Mouse (Mus musculus) heart, postnatal 14 days (tissue): ENCODE results near the gene Kctd8. TPM values are rescaled to one million over a fixed set of nuclear protein-coding genes. Genes with fewer than 3 reads are reported as not detected.
"Not testable (repeated sequence)": the region's sequence is repeated elsewhere in the genome, so short reads cannot be mapped to it uniquely, and the experiment has no call there.

Experiments used
- DNase-seq, 2 experiments: peaks; one replicate each; pipeline ENCODE4 v3.0.0; 2021 to 2022
- intact Hi-C: fragments of 180-260 bp; cut with DNase I; formaldehyde crosslinking; loops from one replicate; pipeline ENCODE4 v1.15.1; 2025
- long read RNA-seq, 2 experiments: library from polyadenylated mRNA; stranded (forward); transcript quantifications; one replicate each; pipeline ENCODE4 v2.0.0; 2021
- total RNA-seq, 2 experiments: library from RNA; stranded (reverse); gene quantifications; 2 replicates each; pipeline ENCODE4 v1.2.3; 2021

Kctd8 gene
- under 1 TPM; 0.33 to 0.44 TPM for total RNA-seq
- long read RNA-seq, experiment 1, partial matches to known transcripts: 0 of 2 reads
- long read RNA-seq, experiment 1, other reads (novel, unspliced or antisense): 0 of 2 reads
- long read RNA-seq, experiment 2: 0 reads

DNA sequence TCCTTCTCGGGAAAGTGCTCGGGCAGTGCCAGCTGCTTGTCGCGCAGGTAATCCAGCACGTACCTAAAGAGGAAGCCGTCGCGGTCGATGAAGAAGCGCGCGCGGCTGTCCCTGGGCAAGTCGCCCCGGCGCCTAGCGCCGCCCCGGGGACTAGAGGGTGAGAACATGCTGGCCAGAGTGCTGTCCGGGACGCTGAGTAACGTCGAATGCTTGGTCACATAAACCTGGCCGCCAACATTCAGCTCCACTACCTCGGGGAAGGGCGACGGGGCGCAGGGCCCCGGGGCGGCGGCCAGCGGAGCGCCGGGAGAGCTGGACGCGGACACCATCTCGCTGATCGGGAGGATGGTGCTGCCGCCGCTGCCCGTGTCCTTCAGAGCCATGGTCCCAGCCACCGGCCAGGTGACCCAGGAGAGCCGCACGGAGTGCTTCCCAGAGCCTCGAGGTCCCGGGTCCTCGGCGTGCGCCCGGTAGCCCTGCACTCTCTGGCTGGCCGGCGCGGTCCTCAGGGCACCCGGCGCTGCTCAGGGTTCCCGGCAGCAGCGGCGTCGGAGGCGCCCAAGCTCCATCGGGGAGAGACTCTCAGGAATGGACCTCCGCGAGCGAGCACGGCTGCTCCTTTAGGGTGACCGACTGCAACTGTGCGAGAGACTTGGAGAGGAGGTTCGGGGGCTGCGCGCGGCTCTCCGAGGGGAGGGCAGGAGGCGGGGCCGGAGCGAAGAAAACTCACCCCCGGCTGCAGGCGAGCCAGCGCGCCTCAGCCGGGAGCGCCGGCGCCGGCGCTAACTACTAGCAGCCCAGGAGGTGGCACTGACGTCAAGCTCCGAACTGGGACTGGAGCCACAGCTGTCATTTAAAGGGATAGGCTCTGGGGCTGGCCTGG, at the start of gene Kctd8:
Gene Kctd8, minus strand, starts transcription at position 761 of the 883 bp plus-strand sequence.
- intact Hi-C loops: loop anchor here (2.0 kb wide), 1 partner anchor 180 kb away; no protein-coding TSS in a partner anchor
- peak; percentile 36 to 63 for DNase-seq

GRCm38 (mm10) chr5:69379072-69379471, 37.6 kb upstream of the Kctd8 start:
- DNase-seq: no peak
- intact Hi-C loops: no loop called here

DNA sequence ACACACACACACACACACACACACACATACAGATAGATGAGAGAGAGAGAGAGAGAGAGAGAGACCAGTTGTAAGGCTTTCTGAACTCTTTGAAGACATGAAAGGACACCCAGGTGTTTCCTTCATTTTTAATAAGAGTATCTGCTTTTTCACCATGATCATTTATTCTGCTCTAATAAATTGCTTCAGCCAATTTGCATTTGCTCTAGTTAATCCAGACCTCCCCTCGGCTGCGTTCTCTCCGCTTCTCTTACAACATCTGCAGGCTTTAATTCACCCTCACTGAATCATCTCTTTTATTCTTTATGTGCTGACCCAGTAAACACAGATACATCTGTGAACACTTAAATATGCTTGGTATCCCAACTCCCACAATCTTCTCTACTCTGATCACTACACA, 9.1 kb upstream of the Kctd8 start:
- DNase-seq: no peak
- intact Hi-C loops: no loop called here

DNA sequence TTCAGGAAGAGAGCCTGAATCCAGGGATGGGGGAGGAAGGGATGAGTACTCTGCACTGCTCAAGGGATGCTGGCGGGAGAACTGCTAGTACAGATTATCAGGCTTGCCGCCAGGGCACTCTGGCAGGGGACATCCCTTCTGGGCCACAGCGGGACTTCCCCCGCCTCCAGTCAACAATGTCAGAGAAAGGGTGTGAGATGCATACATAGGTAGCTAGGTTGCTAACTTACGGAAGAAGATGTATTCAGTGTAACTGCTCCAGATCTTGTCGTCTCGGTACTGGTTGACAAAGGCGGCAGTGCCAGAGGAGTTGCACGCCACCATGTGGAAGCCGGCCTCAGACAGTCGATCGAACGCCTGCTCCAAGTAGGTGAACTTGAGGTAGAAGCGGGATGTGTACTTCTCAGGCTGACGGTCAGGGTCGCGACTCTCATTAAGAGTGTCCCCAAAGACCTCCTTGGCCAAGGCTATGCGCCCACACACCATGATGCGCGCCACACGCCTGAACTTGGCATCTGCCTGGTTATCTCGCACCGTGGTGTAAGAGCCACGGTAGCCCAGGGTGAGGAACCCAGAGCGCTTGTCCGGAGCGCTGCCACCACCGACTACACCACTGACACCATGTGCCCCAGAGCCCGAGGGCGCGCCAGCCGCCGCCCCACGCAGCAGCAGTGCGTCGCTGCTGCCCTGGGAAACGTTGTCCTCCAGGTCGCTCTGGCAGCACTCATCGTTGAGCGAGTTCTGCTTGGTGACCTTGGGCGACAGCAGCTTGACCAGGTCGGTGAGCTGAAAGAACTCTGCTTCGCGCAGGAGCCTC, 1.2 kb downstream of the Kctd8 start:
- peak; percentile 10 to 14 for DNase-seq

GRCm38 (mm10) chr5:69339623-69339970, 1.9 kb downstream of the Kctd8 start:
- DNase-seq: no peak
- intact Hi-C loops: no loop called here

More for the DNA sequence above, 1.2 kb downstream of the Kctd8 start:
- intact Hi-C loops: loop anchor here (2.0 kb wide), 1 partner anchor 180 kb away; no protein-coding TSS in a partner anchor

DNA sequence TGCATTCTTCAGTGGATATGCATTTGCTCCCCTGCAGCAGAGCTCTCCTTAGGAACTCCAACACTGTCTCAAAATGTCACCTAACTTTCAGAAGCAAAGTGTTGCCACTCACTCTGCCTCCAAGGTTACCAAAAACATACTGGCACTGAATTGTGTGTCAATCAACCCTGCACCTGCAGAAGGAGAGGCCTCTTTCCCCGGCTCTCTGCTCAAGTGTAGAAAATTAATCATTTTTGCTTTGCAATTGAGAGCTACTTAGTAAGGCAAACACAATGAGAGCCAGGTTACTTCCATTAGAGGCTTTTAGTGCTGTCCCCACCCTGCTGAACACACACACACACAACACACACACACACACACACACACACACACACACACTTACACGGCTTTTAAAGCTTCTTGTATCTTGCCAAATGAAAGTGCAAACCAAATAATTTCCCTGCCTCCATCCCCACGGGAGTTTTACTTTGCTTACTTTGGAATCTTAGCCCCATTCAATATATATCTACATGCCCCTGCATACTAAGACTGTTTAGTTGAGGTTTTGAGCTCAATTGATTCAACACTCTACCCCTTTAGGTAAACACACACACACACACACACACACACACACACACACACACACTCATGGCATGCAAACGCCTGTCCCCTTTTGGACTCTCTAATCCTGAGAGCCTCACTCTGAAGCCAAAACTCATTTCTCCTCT, 2.4 kb downstream of the Kctd8 start:
- intact Hi-C loops: no loop called here
- no peak for DNase-seq

DNA sequence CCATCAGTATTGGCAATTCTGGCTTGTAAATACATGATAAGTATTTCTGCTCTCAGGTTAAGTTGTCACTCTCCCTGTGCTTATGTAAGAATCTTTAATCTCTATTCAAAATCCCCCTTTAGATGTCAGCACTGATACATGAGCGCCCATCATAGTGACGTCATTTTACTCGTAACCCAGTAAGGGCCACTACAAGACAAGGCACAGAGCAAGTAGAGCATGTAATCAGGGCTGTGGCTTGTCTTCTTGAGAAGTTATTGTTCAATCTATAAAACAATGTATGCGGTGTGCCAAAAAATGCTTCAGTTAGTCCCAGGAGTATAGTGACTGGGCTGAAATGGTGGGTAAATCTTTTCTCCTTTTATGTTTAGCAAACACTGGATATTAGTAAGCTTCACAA, 13.9 kb downstream of the Kctd8 start:
- no peak for DNase-seq
- intact Hi-C loops: no loop called here

GRCm38 (mm10) chr5:69324566-69325230, 16.8 kb downstream of the Kctd8 start:
- DNase-seq: no peak
- intact Hi-C loops: no loop called here

- no peak for DNase-seq
- intact Hi-C loops: no loop called here
Measured at GRCm38 (mm10) chr5:69312611-69313010, 28.9 kb downstream of the Kctd8 start.

- no peak for DNase-seq
- intact Hi-C loops: no loop called here
Measured at GRCm38 (mm10) chr5:69301665-69302064, 39.8 kb downstream of the Kctd8 start.

GRCm38 (mm10) chr5:69292353-69292752, 49.1 kb downstream of the Kctd8 start:
- intact Hi-C loops: no loop called here
- DNase-seq: no peak

GRCm38 (mm10) chr5:69284359-69284758, 57.1 kb downstream of the Kctd8 start:
- intact Hi-C loops: no loop called here
- no peak for DNase-seq

- no peak for DNase-seq
- intact Hi-C loops: no loop called here
Measured at GRCm38 (mm10) chr5:69252366-69252765, 89.1 kb downstream of the Kctd8 start.

- intact Hi-C loops: no loop called here
- DNase-seq: no peak
Measured at GRCm38 (mm10) chr5:69241931-69242330, 99.5 kb downstream of the Kctd8 start.

GRCm38 (mm10) chr5:69233560-69233959, 107.9 kb downstream of the Kctd8 start:
- intact Hi-C loops: no loop called here

DNA sequence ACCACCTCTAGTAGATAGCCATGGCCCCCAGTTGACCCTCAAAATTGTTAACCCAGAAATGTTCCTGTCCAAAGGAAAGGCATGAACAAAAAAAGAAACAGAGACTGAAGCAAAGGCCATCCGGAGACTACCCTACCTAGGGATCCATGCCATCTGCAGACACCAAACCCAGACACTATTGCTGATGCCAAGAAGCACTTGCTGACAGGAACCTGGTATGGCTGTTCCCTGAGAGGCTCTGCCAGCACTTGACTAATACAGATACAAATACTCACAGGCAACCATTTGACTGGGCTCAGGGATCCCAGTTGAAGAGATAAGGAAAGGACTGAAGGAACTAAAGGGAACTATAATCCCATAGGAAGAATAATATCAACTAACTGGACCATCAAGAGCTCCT, 109.8 kb downstream of the Kctd8 start:
- intact Hi-C loops, DNase-seq: not testable (repeated sequence)

More at GRCm38 (mm10) chr5:69233560-69233959, 107.9 kb downstream of the Kctd8 start:
- no peak for DNase-seq

- no peak for DNase-seq
- intact Hi-C loops: no loop called here
Measured at GRCm38 (mm10) chr5:69227147-69227546, 114.3 kb downstream of the Kctd8 start.

GRCm38 (mm10) chr5:69222608-69223007, 118.9 kb downstream of the Kctd8 start:
- no peak for DNase-seq
- intact Hi-C loops: no loop called here

GRCm38 (mm10) chr5:69215216-69215615, 126.3 kb downstream of the Kctd8 start:
- intact Hi-C loops: no loop called here
- DNase-seq: no peak

GRCm38 (mm10) chr5:69209401-69209800, 132.1 kb downstream of the Kctd8 start:
- intact Hi-C loops: no loop called here
- no peak for DNase-seq
